Mouse (Mus musculus): ENCODE results near the gene Ncam2.

Gene Ncam2

DNA sequence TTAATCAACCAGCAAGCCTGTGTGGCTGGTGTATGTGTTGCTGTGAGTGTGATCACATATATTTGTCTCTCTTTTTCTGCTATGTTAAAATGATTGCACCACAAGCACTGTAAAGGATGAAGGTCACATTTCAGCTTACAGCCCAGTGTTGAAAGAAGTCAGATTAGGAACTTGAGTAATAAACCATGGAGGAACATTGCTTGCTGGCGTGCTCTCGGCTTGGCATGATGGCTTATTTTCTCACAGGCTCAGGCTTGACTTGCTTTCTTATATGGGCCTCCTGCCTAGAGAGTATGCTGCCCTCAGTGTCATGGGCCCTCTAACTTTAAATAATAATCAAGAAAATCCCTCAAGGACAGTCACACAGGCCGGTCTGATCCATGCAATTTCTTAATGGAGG lies 449.8 kb downstream of the Ncam2 start:
- DNase-seq (ENCODE audit: low spot score in 2 of 2) = no peak

DNA sequence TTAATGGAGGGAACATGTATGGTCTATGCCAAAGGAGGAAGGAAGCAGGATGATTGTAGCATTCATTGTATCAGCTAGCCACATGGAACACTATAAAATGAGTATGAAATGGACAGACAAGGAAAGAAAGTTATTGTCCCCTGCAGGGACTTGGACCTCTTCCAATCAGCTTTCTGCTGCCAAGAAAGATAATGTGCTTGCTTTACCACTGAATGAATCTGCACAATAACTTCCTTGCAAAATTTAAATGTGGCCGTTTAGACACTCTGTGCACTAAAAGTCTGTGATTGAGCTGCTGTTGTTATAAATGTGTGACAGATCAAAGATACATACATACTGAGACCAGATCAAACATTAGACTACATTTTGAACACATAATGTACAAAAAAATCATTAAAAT lies 451.1 kb downstream of the Ncam2 start:
- DNase-seq (ENCODE audit: low spot score in 2 of 2) = no peak

DNA sequence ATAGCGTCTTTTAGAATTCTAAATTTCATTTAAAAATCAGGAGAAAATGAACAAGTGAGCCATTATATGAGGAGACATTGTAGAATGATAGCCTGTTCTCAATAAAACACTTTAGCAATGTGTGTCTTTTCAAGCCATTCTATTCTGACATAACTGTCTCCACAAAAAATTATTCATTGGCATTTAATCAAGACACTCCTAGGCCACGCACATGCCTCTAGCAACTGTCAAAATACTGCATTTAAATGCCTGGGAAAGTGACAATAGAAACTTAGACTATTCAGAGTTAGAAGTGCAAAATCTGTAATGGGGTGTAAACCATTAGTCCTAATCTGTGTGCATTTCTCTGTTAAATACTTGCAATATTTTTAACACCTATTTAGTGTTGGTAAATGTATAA lies 456.1 kb downstream of the Ncam2 start:
- no peak for DNase-seq (ENCODE audit: low spot score in 2 of 2)

DNA sequence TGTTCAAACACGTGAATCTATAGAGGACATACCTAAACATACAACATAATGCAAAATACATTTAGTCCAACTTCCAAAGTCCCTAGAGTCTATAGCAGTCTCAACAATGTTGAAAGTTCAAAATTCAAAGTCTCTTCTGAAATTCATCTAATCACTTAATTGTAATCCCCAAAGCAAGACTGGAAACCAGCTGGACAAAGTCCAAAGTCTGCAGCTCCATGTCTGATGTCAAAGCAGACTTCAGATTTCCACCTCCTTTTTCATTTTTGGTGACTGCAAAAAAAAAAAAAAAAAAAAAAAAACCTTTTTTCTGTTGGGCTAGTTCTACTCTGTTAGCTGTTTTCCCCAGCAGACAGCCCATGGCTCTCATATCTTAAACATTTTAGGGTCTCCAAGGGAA lies 473.4 kb downstream of the Ncam2 start:
- no peak for DNase-seq (ENCODE audit: low spot score in 2 of 2)

DNA sequence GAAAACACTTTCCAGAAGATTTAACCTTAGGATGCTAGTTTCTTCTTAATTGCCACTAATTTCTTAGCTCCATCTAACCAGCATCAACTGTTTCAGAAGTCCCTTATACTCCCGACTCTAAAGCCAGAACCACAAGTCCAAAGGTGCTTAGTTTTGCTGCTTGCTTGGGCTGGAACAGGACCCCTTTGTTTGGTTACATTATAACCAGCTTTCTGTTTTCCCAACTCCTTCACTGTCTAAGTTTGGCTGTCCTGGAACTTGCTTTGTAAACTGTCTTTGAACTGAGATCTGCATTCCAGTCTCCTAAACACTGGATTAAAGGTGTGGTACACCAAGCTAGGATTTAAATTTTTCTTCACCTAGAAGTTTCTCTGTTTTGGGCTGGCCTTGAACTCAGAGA lies 475.0 kb downstream of the Ncam2 start:
- DNase-seq (ENCODE audit: low spot score in 2 of 2) = no peak

All from natural killer cell, adult 2 months (primary cell).